Mouse (Mus musculus) lung, embryonic 14.5 days (tissue): ENCODE results near the gene Slc5a1. TPM values are rescaled to one million over a fixed set of nuclear protein-coding genes. Genes with fewer than 3 reads are reported as not detected.

Experiments used
- ATAC-seq: fragments of 200-750 bp; cut with Nextera tagmentation; 2 replicates; pipeline ENCODE4 v1.8.0; 2017; ENCODE audit warnings: mild to moderate bottlenecking, moderate TSS enrichment, moderate library complexity; ENCODE audit not compliant: insufficient read depth
- DNase-seq: peaks from one replicate; pipeline ENCODE4 v3.0.0-alpha.2; 2015
- H3K27ac ChIP-seq: fragments of 300-500 bp; sonication (generic); 2 replicates; pipeline ENCODE4 v1.5.1; 2014; ENCODE audit warnings: low read depth, mild to moderate bottlenecking, moderate library complexity
- H3K27me3 ChIP-seq: fragments of 300-500 bp; sonication (generic); 2 replicates; pipeline ENCODE4 v1.6.1; 2014; ENCODE audit warnings: low read length, control low read depth; ENCODE audit not compliant: insufficient read depth
- H3K36me3 ChIP-seq: fragments of 300-500 bp; sonication (generic); 2 replicates; pipeline ENCODE4 v1.6.1; 2014; ENCODE audit warnings: control low read depth; ENCODE audit not compliant: insufficient read depth
- H3K4me1 ChIP-seq: fragments of 300-500 bp; sonication (generic); 2 replicates; pipeline ENCODE4 v1.6.1; 2014; ENCODE audit warnings: antibody characterized with exemption, control low read depth; ENCODE audit not compliant: insufficient read depth
- H3K4me2 ChIP-seq: fragments of 300-500 bp; sonication (generic); 2 replicates; pipeline ENCODE4 v1.6.1; 2014; ENCODE audit warnings: mild to moderate bottlenecking
- H3K4me3 ChIP-seq: fragments of 300-500 bp; sonication (generic); 2 replicates; pipeline ENCODE4 v1.5.1; 2014; ENCODE audit warnings: low read depth, low read length
- H3K9ac ChIP-seq: fragments of 300-500 bp; sonication (generic); 2 replicates; pipeline ENCODE4 v1.6.1; 2014
- H3K9me3 ChIP-seq: fragments of 300-500 bp; sonication (generic); 2 replicates; pipeline ENCODE4 v1.6.1; 2016; ENCODE audit warnings: low read depth, low read length, control low read depth
- CTCF ChIP-seq: IDR thresholded peaks from 2 replicates; pipeline ENCODE4 v1.5.1; 2016; ENCODE audit warnings: antibody characterized with exemption, low read depth
- WGBS: fragments of 180-500 bp; shearing (Covaris S2); extraction: QIAGEN DNeasy Blood & Tissue Kit; methylation state at CpG from one replicate; pipeline ENCODE4 v1.1.7; 2014; 5-methylcytosine and 5-hydroxymethylcytosine counted together
- polyA plus RNA-seq: library from polyadenylated mRNA; unstranded; fragments of >200 nt; fragmentation: Nextera tagmentation; extraction: Ambion mirVana; gene quantifications from 2 replicates; pipeline ENCODE4 v1.2.1, GENCODE M21; 2014

Gene Slc5a1
- polyA plus RNA-seq, 1 experiment from 2014 or later, result 0.20 TPM

- 55% methylated on average over 3 of the region's 3 CpGs for WGBS
- Histone ChIP-seq H3K9me3 (no peaks in the 10 kb centered on the region), H3K36me3 (no peaks in the 10 kb centered on the region)
These were observed 19.6 kb downstream of the Slc5a1 start for GRCm38 (mm10) chr5:33123658-33124057.

DNA sequence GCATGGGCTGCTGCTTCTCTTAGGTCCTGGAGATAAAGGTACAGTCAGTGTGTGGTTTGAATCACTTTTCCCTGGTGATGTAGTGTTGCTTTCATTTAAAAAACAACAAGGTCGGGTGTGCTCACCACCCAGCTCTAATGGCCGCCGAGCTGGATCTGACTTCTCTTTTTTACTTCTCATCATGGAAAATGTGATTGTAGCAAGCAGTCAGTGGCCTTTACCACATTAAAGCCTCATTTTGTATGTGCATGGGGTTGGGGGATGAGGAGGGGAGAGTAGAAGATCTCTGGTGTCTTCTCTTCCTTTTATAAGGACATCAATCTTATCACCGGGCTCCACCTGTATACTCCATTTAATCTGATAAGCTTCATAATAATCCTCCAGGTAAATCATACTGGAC lies 21.3 kb downstream of the Slc5a1 start:
- Histone ChIP-seq H3K4me2 (no peak overlapping the region), H3K9me3 (no peaks in the 10 kb centered on the region), H3K27me3 (no peaks in the 10 kb centered on the region), H3K4me1 (no peaks in the 10 kb centered on the region), H3K4me3 (no peak overlapping the region), H3K36me3 (no peaks in the 10 kb centered on the region), H3K9ac (no peak overlapping the region), H3K27ac (no peak overlapping the region)
- ATAC-seq, result no peak
- 83% methylated on average over 4 of the region's 4 CpGs for WGBS
- no peak for TF ChIP-seq CTCF
- no peak for DNase-seq

More at GRCm38 (mm10) chr5:33123658-33124057, 19.6 kb downstream of the Slc5a1 start:
- Histone ChIP-seq H3K4me1 (no peaks in the 10 kb centered on the region), H3K27me3 (no peaks in the 10 kb centered on the region), H3K27ac (no peak overlapping the region), H3K4me3 (no peak overlapping the region), H3K9ac (no peak overlapping the region), H3K4me2 (no peak overlapping the region)
- no peak for ATAC-seq
- no peak for DNase-seq
- TF ChIP-seq CTCF, result no peak

GRCm38 (mm10) chr5:33134132-33134531 lies 30.1 kb downstream of the Slc5a1 start:
- TF ChIP-seq CTCF, result no peak
- no peaks in the 10 kb centered on the region for H3K4me1 ChIP-seq
- WGBS, result 82% methylated on average over 4 of the region's 4 CpGs
- H3K36me3 ChIP-seq, result no peaks in the 10 kb centered on the region
- H3K9me3 ChIP-seq, result no peaks in the 10 kb centered on the region
- H3K27ac ChIP-seq, result no peak overlapping the region
- H3K9ac ChIP-seq, result no peak overlapping the region
- no peak overlapping the region for H3K4me3 ChIP-seq
- no peaks in the 10 kb centered on the region for H3K27me3 ChIP-seq
- no peak overlapping the region for H3K4me2 ChIP-seq
- ATAC-seq (no peak), DNase-seq (no peak)

- no peak for ATAC-seq
- no peak for DNase-seq
- H3K4me1 ChIP-seq, result no peaks in the 10 kb centered on the region
- H3K4me3 ChIP-seq, result no peak overlapping the region
- WGBS, result 79% methylated on average over 5 of the region's 5 CpGs
- no peaks in the 10 kb centered on the region for H3K36me3 ChIP-seq
- TF ChIP-seq CTCF, result no peak
- no peaks in the 10 kb centered on the region for H3K9me3 ChIP-seq
- no peak overlapping the region for H3K9ac ChIP-seq
- H3K27me3 ChIP-seq, result no peaks in the 10 kb centered on the region
- H3K4me2 ChIP-seq, result no peak overlapping the region
- no peak overlapping the region for H3K27ac ChIP-seq
These were observed 31.6 kb downstream of the Slc5a1 start for GRCm38 (mm10) chr5:33135611-33136010.

DNA sequence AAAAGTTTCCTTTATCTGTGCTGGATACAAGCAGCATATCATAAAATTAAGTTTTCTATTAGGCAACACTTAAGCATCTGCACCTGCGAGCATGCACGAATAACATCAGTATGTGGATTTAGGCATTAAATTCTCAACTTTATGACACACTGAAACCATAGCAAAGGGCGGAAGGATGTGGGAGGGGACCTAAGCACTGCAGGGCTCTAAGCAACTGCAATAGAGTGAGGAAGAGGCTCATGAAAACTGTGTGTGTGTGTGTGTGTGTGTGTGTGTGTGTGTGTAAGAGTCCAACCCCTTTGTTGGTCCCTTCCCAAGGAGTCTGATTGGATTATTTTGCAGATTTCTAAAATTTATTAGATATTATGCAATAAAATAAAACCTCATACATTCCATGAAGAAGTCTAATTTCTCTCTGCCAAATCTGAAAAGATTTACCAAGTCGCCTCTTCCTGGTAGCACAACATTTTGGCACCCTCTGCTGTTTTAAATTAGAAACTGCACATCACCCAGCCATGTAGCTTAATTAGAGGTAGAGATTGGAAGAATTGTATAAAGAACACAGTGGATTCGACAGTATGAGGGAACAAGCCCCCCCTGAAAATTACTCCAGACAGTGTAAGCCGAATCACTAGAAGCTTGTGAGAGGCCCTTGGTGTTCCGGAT lies 38.9 kb downstream of the Slc5a1 start:
- H3K27me3 ChIP-seq, result no peaks in the 10 kb centered on the region
- no peaks in the 10 kb centered on the region for H3K9me3 ChIP-seq
- no peaks in the 10 kb centered on the region for H3K4me1 ChIP-seq
- TF ChIP-seq CTCF, result peak; percentile 62
- H3K4me3 ChIP-seq, result no peak overlapping the region
- H3K27ac ChIP-seq, result no peak overlapping the region
- H3K36me3 ChIP-seq, result no peaks in the 10 kb centered on the region
- WGBS, result 51% methylated on average over 7 of the region's 7 CpGs
- ATAC-seq (no peak), DNase-seq (peak; percentile 87)
- H3K9ac ChIP-seq, result no peak overlapping the region
- H3K4me2 ChIP-seq, result no peak overlapping the region

- no peak overlapping the region for H3K9ac ChIP-seq
- no peaks in the 10 kb centered on the region for H3K9me3 ChIP-seq
- H3K27me3 ChIP-seq, result no peaks in the 10 kb centered on the region
- peak; percentile 69 for TF ChIP-seq CTCF
- H3K27ac ChIP-seq, result no peak overlapping the region
- no peaks in the 10 kb centered on the region for H3K36me3 ChIP-seq
- H3K4me1 ChIP-seq, result no peaks in the 10 kb centered on the region
- 49% methylated on average over 5 of the region's 5 CpGs for WGBS
- no peak for ATAC-seq
- H3K4me2 ChIP-seq, result no peak overlapping the region
- DNase-seq, result peak; percentile 55
- no peak overlapping the region for H3K4me3 ChIP-seq
These were observed 40.0 kb downstream of the Slc5a1 start for GRCm38 (mm10) chr5:33144025-33144424.

DNA sequence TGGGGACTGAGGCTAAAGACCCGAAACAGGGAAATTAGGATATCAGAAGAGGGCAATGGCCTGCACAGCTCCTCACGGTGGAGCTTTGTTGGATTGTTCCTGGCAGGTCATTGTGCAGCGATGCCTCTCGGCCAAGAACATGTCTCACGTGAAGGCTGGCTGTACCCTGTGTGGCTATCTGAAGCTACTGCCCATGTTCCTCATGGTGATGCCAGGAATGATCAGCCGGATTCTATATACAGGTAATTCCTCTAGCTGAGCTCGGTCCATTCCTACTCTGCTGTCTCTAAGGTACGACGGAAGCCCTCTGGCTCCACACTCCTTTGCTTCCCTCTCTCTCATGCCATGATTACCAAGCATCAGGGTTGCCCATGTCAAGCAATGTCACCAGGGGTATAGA lies 42.8 kb downstream of the Slc5a1 start:
- DNase-seq, result no peak
- TF ChIP-seq CTCF, result no peak
- H3K9me3 ChIP-seq, result no peaks in the 10 kb centered on the region
- H3K4me2 ChIP-seq, result no peak overlapping the region
- H3K4me1 ChIP-seq, result no peaks in the 10 kb centered on the region
- H3K27me3 ChIP-seq, result no peaks in the 10 kb centered on the region
- H3K4me3 ChIP-seq, result no peak overlapping the region
- 82% methylated on average over 9 of the region's 9 CpGs for whole genome bisulfite sequencing
- no peak overlapping the region for H3K9ac ChIP-seq
- no peak overlapping the region for H3K27ac ChIP-seq
- ATAC-seq, result no peak
- no peaks in the 10 kb centered on the region for H3K36me3 ChIP-seq
